Mouse (Mus musculus): ENCODE results near the gene Asb8.

DNA sequence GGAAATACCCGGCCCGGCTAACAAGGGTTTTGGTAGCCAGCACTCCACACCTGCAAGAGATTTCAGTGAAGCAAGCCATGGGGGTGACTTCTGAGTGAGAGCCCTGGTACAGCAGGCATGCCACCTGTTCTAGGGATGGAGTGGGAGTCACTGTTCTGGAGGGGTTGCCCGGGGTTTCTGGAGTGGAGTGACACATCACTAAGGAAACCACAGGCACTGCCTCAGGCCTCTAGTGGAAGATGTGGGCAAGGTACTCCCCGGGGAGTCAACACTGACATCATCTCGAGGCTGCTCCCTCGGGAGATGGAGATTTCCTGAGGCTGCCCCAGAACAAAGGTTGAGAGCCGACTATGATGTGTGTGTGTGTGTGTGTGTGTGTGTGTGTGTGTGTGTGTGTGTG lies 4.9 kb upstream of the Asb8 start:
- TF ChIP-seq CTCF (IDR thresholded peaks at IDR 0.05; ENCODE audit: low read depth, low read length) (no peak), POLR2A (IDR thresholded peaks at IDR 0.05; ENCODE audit: borderline replicate concordance, low read depth, low read length) (no peak)
